Mouse (Mus musculus): ENCODE measurements around the gene Dpp6. TPM values are rescaled to one million over a fixed set of nuclear protein-coding genes. Genes with fewer than 3 reads are reported as not detected.

Dpp6 gene
- polyA plus RNA-seq, 1 experiment = not detected

GRCm38 (mm10) chr5:27168550-27168949, 351.5 kb downstream of the Dpp6 start:
- H3K4me3 ChIP-seq (ENCODE audit: insufficient read depth, low read depth, low read length) = no peak overlapping the region
- H3K27ac ChIP-seq (replicated peaks; ENCODE audit: low read depth, low read length) = no peak overlapping the region
- H3K4me1 ChIP-seq (ENCODE audit: control insufficient read depth, insufficient read depth, insufficient read length, low read length) = no peaks in the 10 kb centered on the region

- no peaks in the 10 kb centered on the region for H3K4me1 ChIP-seq (ENCODE audit: control insufficient read depth, insufficient read depth, insufficient read length, low read length)
- no peak overlapping the region; the same call in 1 of the 2 replicates for H3K27ac ChIP-seq (replicated peaks; ENCODE audit: low read depth, low read length)
These were observed 368.0 kb downstream of the Dpp6 start for GRCm38 (mm10) chr5:27184963-27185362.

GRCm38 (mm10) chr5:27191242-27191969, 374.4 kb downstream of the Dpp6 start:
- Histone ChIP-seq H3K27ac (replicated peaks; ENCODE audit: low read depth, low read length) (no peak overlapping the region), H3K4me1 (ENCODE audit: control insufficient read depth, insufficient read depth, insufficient read length, low read length) (no peaks in the 10 kb centered on the region), H3K4me3 (ENCODE audit: insufficient read depth, low read depth, low read length) (no peak overlapping the region)

More at GRCm38 (mm10) chr5:27184963-27185362, 368.0 kb downstream of the Dpp6 start:
- no peak overlapping the region for H3K4me3 ChIP-seq (ENCODE audit: insufficient read depth, low read depth, low read length)

- no peaks in the 10 kb centered on the region for H3K4me1 ChIP-seq (ENCODE audit: control insufficient read depth, insufficient read depth, insufficient read length, low read length)
- H3K27ac ChIP-seq (replicated peaks; ENCODE audit: low read depth, low read length) = no peak overlapping the region
These were observed 377.2 kb downstream of the Dpp6 start for GRCm38 (mm10) chr5:27194157-27194556.

GRCm38 (mm10) chr5:27194975-27195374, 378.0 kb downstream of the Dpp6 start:
- H3K4me1 ChIP-seq (ENCODE audit: control insufficient read depth, insufficient read depth, insufficient read length, low read length) = no peaks in the 10 kb centered on the region
- H3K4me3 ChIP-seq (ENCODE audit: insufficient read depth, low read depth, low read length) = no peak overlapping the region
- no peak overlapping the region for H3K27ac ChIP-seq (replicated peaks; ENCODE audit: low read depth, low read length)

More at GRCm38 (mm10) chr5:27194157-27194556, 377.2 kb downstream of the Dpp6 start:
- H3K4me3 ChIP-seq (ENCODE audit: insufficient read depth, low read depth, low read length) = no peak overlapping the region

- no peak overlapping the region for H3K27ac ChIP-seq (replicated peaks; ENCODE audit: low read depth, low read length)
- no peaks in the 10 kb centered on the region for H3K4me1 ChIP-seq (ENCODE audit: control insufficient read depth, insufficient read depth, insufficient read length, low read length)
- no peak overlapping the region for H3K4me3 ChIP-seq (ENCODE audit: insufficient read depth, low read depth, low read length)
These were observed 383.8 kb downstream of the Dpp6 start for GRCm38 (mm10) chr5:27200581-27201341.

- Histone ChIP-seq H3K27ac (replicated peaks; ENCODE audit: low read depth, low read length) (no peak overlapping the region), H3K4me1 (ENCODE audit: control insufficient read depth, insufficient read depth, insufficient read length, low read length) (no peaks in the 10 kb centered on the region), H3K4me3 (ENCODE audit: insufficient read depth, low read depth, low read length) (no peak overlapping the region)
These were observed 386.1 kb downstream of the Dpp6 start for GRCm38 (mm10) chr5:27203131-27203530.

- no peak overlapping the region for H3K27ac ChIP-seq (replicated peaks; ENCODE audit: low read depth, low read length)
- H3K4me1 ChIP-seq (ENCODE audit: control insufficient read depth, insufficient read depth, insufficient read length, low read length) = no peaks in the 10 kb centered on the region
- no peak overlapping the region for H3K4me3 ChIP-seq (ENCODE audit: insufficient read depth, low read depth, low read length)
These were observed 387.7 kb downstream of the Dpp6 start for GRCm38 (mm10) chr5:27204721-27205120.

GRCm38 (mm10) chr5:27205754-27206153, 388.8 kb downstream of the Dpp6 start:
- no peak overlapping the region for H3K4me3 ChIP-seq (ENCODE audit: insufficient read depth, low read depth, low read length)
- no peaks in the 10 kb centered on the region for H3K4me1 ChIP-seq (ENCODE audit: control insufficient read depth, insufficient read depth, insufficient read length, low read length)
- no peak overlapping the region for H3K27ac ChIP-seq (replicated peaks; ENCODE audit: low read depth, low read length)

GRCm38 (mm10) chr5:27206213-27206612, 389.2 kb downstream of the Dpp6 start:
- H3K4me3 ChIP-seq (ENCODE audit: insufficient read depth, low read depth, low read length) = no peak overlapping the region
- no peak overlapping the region for H3K27ac ChIP-seq (replicated peaks; ENCODE audit: low read depth, low read length)
- no peaks in the 10 kb centered on the region for H3K4me1 ChIP-seq (ENCODE audit: control insufficient read depth, insufficient read depth, insufficient read length, low read length)

- Histone ChIP-seq H3K4me3 (ENCODE audit: insufficient read depth, low read depth, low read length) (no peak overlapping the region), H3K27ac (replicated peaks; ENCODE audit: low read depth, low read length) (no peak overlapping the region), H3K4me1 (ENCODE audit: control insufficient read depth, insufficient read depth, insufficient read length, low read length) (no peaks in the 10 kb centered on the region)
These were observed 403.1 kb downstream of the Dpp6 start for GRCm38 (mm10) chr5:27220116-27220515.

- Histone ChIP-seq H3K4me3 (ENCODE audit: insufficient read depth, low read depth, low read length) (no peak overlapping the region), H3K4me1 (ENCODE audit: control insufficient read depth, insufficient read depth, insufficient read length, low read length) (no peaks in the 10 kb centered on the region), H3K27ac (replicated peaks; ENCODE audit: low read depth, low read length) (no peak overlapping the region)
These were observed 425.1 kb downstream of the Dpp6 start for GRCm38 (mm10) chr5:27242078-27242477.

- Histone ChIP-seq H3K4me1 (ENCODE audit: control insufficient read depth, insufficient read depth, insufficient read length, low read length) (no peaks in the 10 kb centered on the region), H3K27ac (replicated peaks; ENCODE audit: low read depth, low read length) (no peak overlapping the region), H3K4me3 (ENCODE audit: insufficient read depth, low read depth, low read length) (no peak overlapping the region)
These were observed 426.2 kb downstream of the Dpp6 start for GRCm38 (mm10) chr5:27243226-27243625.

GRCm38 (mm10) chr5:27247793-27248192, 430.8 kb downstream of the Dpp6 start:
- no peak overlapping the region for H3K27ac ChIP-seq (replicated peaks; ENCODE audit: low read depth, low read length)
- no peaks in the 10 kb centered on the region for H3K4me1 ChIP-seq (ENCODE audit: control insufficient read depth, insufficient read depth, insufficient read length, low read length)
- no peak overlapping the region for H3K4me3 ChIP-seq (ENCODE audit: insufficient read depth, low read depth, low read length)

GRCm38 (mm10) chr5:27248685-27249084, 431.7 kb downstream of the Dpp6 start:
- Histone ChIP-seq H3K4me1 (ENCODE audit: control insufficient read depth, insufficient read depth, insufficient read length, low read length) (no peaks in the 10 kb centered on the region), H3K4me3 (ENCODE audit: insufficient read depth, low read depth, low read length) (no peak overlapping the region), H3K27ac (replicated peaks; ENCODE audit: low read depth, low read length) (no peak overlapping the region)

GRCm38 (mm10) chr5:27249951-27250350, 432.9 kb downstream of the Dpp6 start:
- Histone ChIP-seq H3K4me1 (ENCODE audit: control insufficient read depth, insufficient read depth, insufficient read length, low read length) (no peaks in the 10 kb centered on the region), H3K4me3 (ENCODE audit: insufficient read depth, low read depth, low read length) (no peak overlapping the region), H3K27ac (replicated peaks; ENCODE audit: low read depth, low read length) (no peak overlapping the region)
